In genomic region chr7:45102940-45103585, GRCm38 (mm10) we compare ENCODE assay signal across 8 mouse cellular contexts. TPM values are rescaled to one million over a fixed set of nuclear protein-coding genes. Genes with fewer than 3 reads are reported as not detected.
DNase-seq lines count a peak whose midpoint lies in the region; ATAC-seq and TF ChIP-seq lines count a peak whose summit lies in the region.

No protein-coding gene starts in this region.

- H3K4me1 ChIP-seq in hindbrain, embryonic 10.5 days (replicated peaks) = peaks cover 37% of the 10 kb centered on the region
- H3K4me1 ChIP-seq in hindbrain, embryonic 11.5 days (replicated peaks; ENCODE audit: control insufficient read depth, insufficient read depth, low read length) = no peaks in the 10 kb centered on the region
- H3K4me1 ChIP-seq in embryonic fibroblast, embryonic 13.5 days (ENCODE audit: control insufficient read depth, insufficient read depth, low read length) = no peaks in the 10 kb centered on the region
- peaks cover 17% of the 10 kb centered on the region for H3K4me1 ChIP-seq in kidney, embryonic 14.5 days (ENCODE audit: control insufficient read depth, insufficient read depth, low read length)

- no peaks in the 10 kb centered on the region for H3K27me3 ChIP-seq in hindbrain, embryonic 10.5 days (ENCODE audit: insufficient read depth, poor library complexity, severe bottlenecking)
- H3K27me3 ChIP-seq in hindbrain, embryonic 11.5 days (ENCODE audit: control insufficient read depth, insufficient read depth, low read length) = no peaks in the 10 kb centered on the region
- H3K27me3 ChIP-seq in kidney, embryonic 14.5 days (ENCODE audit: control insufficient read depth, insufficient read depth, low read length) = no peaks in the 10 kb centered on the region

- DNase-seq in hindbrain, embryonic 10.5 days (ENCODE audit: low spot score) = no peak
- DNase-seq in hindbrain, embryonic 11.5 days (ENCODE audit: low spot score) = no peak
- no peak for DNase-seq in right cerebral cortex, postnatal 10 days (ENCODE audit: low spot score in 2 of 2)
- no peak for DNase-seq in cerebellum, adult 11 months
- no peak for DNase-seq in right cerebral cortex, postnatal 14 days

- no peak for TF ChIP-seq CTCF in embryonic fibroblast, embryonic 13.5 days (IDR thresholded peaks at IDR 0.05; ENCODE audit: borderline replicate concordance, insufficient read depth, low read length)

- H3K9ac ChIP-seq in hindbrain, embryonic 11.5 days (ENCODE audit: low read depth, low read length) = no peak overlapping the region
- H3K9ac ChIP-seq in kidney, embryonic 14.5 days (ENCODE audit: low read depth, low read length) = peak overlapping the region; percentile 37

- H3K9me3 ChIP-seq in hindbrain, embryonic 10.5 days = no peaks in the 10 kb centered on the region
- no peaks in the 10 kb centered on the region for H3K9me3 ChIP-seq in hindbrain, embryonic 11.5 days (ENCODE audit: control insufficient read depth, low read length)
- no peaks in the 10 kb centered on the region for H3K9me3 ChIP-seq in kidney, embryonic 14.5 days (ENCODE audit: control insufficient read depth, low read length)

- TF ChIP-seq POLR2A in embryonic fibroblast, embryonic 13.5 days (IDR thresholded peaks at IDR 0.05; ENCODE audit: low read depth, low read length) = no peak

- 81% methylated on average over 9 of the region's 9 CpGs for WGBS in hindbrain, embryonic 10.5 days
- WGBS in hindbrain, embryonic 11.5 days = 78% methylated on average over 9 of the region's 9 CpGs
- 26% methylated on average over 9 of the region's 9 CpGs for WGBS in kidney, embryonic 14.5 days
- WGBS in macrophage (ENCODE audit: missing documents) = 76% methylated on average over 9 of the region's 9 CpGs

- H3K79me2 ChIP-seq in macrophage (ENCODE audit: inconsistent target) = peaks cover 16% of the 10 kb centered on the region; the same call in 1 of the 2 replicates

- no peak for ATAC-seq in hindbrain, embryonic 11.5 days (ENCODE audit: low FRiP score)
- peak; percentile 37; the same call in 1 of the 2 replicates for ATAC-seq in kidney, embryonic 14.5 days (ENCODE audit: low FRiP score, low TSS enrichment)

- H3K36me3 ChIP-seq in hindbrain, embryonic 10.5 days = no peaks in the 10 kb centered on the region
- no peaks in the 10 kb centered on the region for H3K36me3 ChIP-seq in hindbrain, embryonic 11.5 days (ENCODE audit: control insufficient read depth, insufficient read depth, low read length)
- H3K36me3 ChIP-seq in kidney, embryonic 14.5 days (ENCODE audit: control insufficient read depth, insufficient read depth, low read length) = no peaks in the 10 kb centered on the region
- no peaks in the 10 kb centered on the region; the same call in 1 of the 2 replicates for H3K36me3 ChIP-seq in macrophage (ENCODE audit: inconsistent target)

- H3K27ac ChIP-seq in hindbrain, embryonic 10.5 days = peak overlapping the region; percentile 70
- H3K27ac ChIP-seq in hindbrain, embryonic 11.5 days (ENCODE audit: low read depth, low read length) = no peak overlapping the region
- peak overlapping the region; percentile 57 for H3K27ac ChIP-seq in embryonic fibroblast, embryonic 13.5 days (ENCODE audit: insufficient read depth, low read length)
- peak overlapping the region; percentile 93 for H3K27ac ChIP-seq in kidney, embryonic 14.5 days (ENCODE audit: low read depth, low read length)
- peak overlapping the region; percentile 61 for H3K27ac ChIP-seq in macrophage

- H3K4me3 ChIP-seq in hindbrain, embryonic 10.5 days = peak overlapping the region; percentile 11; the same call in 1 of the 2 replicates
- no peak overlapping the region for H3K4me3 ChIP-seq in hindbrain, embryonic 11.5 days (ENCODE audit: low read depth, low read length)
- peak overlapping the region; percentile 12; the same call in 1 of the 2 replicates for H3K4me3 ChIP-seq in embryonic fibroblast, embryonic 13.5 days (ENCODE audit: insufficient read depth, low read length)
- H3K4me3 ChIP-seq in kidney, embryonic 14.5 days (ENCODE audit: low read length) = peak overlapping the region; percentile 36
- peak overlapping the region; percentile 33 for H3K4me3 ChIP-seq in macrophage (ENCODE audit: inconsistent target)

- H3K4me2 ChIP-seq in hindbrain, embryonic 11.5 days (replicated peaks; ENCODE audit: low read depth, low read length) = no peak overlapping the region
- H3K4me2 ChIP-seq in kidney, embryonic 14.5 days (replicated peaks; ENCODE audit: low read depth, low read length) = peak overlapping the region; percentile 44

RNA-seq across cellular contexts. Expression of gene Fcgrt, which starts 0.6 kb away (rescaled TPM):
- 9.9 and 13.1 TPM in 2 replicates for polyA plus RNA-seq in hindbrain, embryonic 10.5 days (2016; fragmentation: Nextera tagmentation; extraction: Ambion mirVana)
- 12.9 and 13.2 TPM in 2 replicates for polyA plus RNA-seq in hindbrain, embryonic 11.5 days (2014; fragmentation: Nextera tagmentation; extraction: Ambion mirVana)
- polyA plus RNA-seq in embryonic fibroblast, embryonic 13.5 days (2011; ENCODE audit: insufficient read length, low read depth, missing spikeins) = 41.5 and 64.3 TPM in 2 replicates
- polyA plus RNA-seq in kidney, embryonic 14.5 days (2014; fragmentation: Nextera tagmentation; extraction: Ambion mirVana) = 48.9 and 67.4 TPM in 2 replicates
- 10 to 100 TPM in 14 of 26 experiments, 1 to 10 TPM in 12; 2.2 to 66.1 (median 11.3) TPM for total RNA-seq in macrophage (2018; cell fraction: chromatin; rRNA removed)
- total RNA-seq in macrophage (2018; cell fraction: cytosol; rRNA removed) = 100 to 1,000 TPM in 13 of 26 experiments, 10 to 100 TPM in 13; 37.8 to 269 (median 128) TPM
- total RNA-seq in macrophage (2018; cell fraction: nucleus; rRNA removed) = 100 to 1,000 TPM in 12 of 26 experiments, 10 to 100 TPM in 14; 41.4 to 267 (median 88.4) TPM
- polyA plus RNA-seq in macrophage (2018) = 84.4 to 284 TPM (median 160 TPM) in 3 replicates

RNA-seq across cellular contexts. Expression of gene Rcn3, which starts 11.0 kb away (rescaled TPM):
- polyA plus RNA-seq in hindbrain, embryonic 10.5 days (2016; fragmentation: Nextera tagmentation; extraction: Ambion mirVana) = 127 and 135 TPM in 2 replicates
- polyA plus RNA-seq in hindbrain, embryonic 11.5 days (2014; fragmentation: Nextera tagmentation; extraction: Ambion mirVana) = 134 and 149 TPM in 2 replicates
- polyA plus RNA-seq in embryonic fibroblast, embryonic 13.5 days (2011; ENCODE audit: insufficient read length, low read depth, missing spikeins) = 439 and 601 TPM in 2 replicates
- 301 and 308 TPM in 2 replicates for polyA plus RNA-seq in kidney, embryonic 14.5 days (2014; fragmentation: Nextera tagmentation; extraction: Ambion mirVana)
- total RNA-seq in macrophage (2018; cell fraction: chromatin; rRNA removed) = 10 to 100 TPM in 1 of 26 experiments, 1 to 10 TPM in 2, under 1 TPM in 5, not detected in 18; 0.66 to 79.3 (median 0.84) TPM
- total RNA-seq in macrophage (2018; cell fraction: cytosol; rRNA removed) = 1 to 10 TPM in 17 of 26 experiments, under 1 TPM in 9; 0.47 to 3.4 (median 1.1) TPM
- total RNA-seq in macrophage (2018; cell fraction: nucleus; rRNA removed) = 10 to 100 TPM in 1 of 26 experiments, 1 to 10 TPM in 3, under 1 TPM in 9, not detected in 13; 0.29 to 14.4 (median 0.74) TPM
- 0.67 to 5.1 TPM (median 3.1 TPM) in 3 replicates for polyA plus RNA-seq in macrophage (2018)

RNA-seq across cellular contexts. Expression of gene Rps11, which starts 21.2 kb away (rescaled TPM):
- polyA plus RNA-seq in hindbrain, embryonic 10.5 days (2016; fragmentation: Nextera tagmentation; extraction: Ambion mirVana) = 1,526 and 1,700 TPM in 2 replicates
- 1,346 and 1,389 TPM in 2 replicates for polyA plus RNA-seq in hindbrain, embryonic 11.5 days (2014; fragmentation: Nextera tagmentation; extraction: Ambion mirVana)
- 1,929 and 1,977 TPM in 2 replicates for polyA plus RNA-seq in embryonic fibroblast, embryonic 13.5 days (2011; ENCODE audit: insufficient read length, low read depth, missing spikeins)
- 1,882 and 1,923 TPM in 2 replicates for polyA plus RNA-seq in kidney, embryonic 14.5 days (2014; fragmentation: Nextera tagmentation; extraction: Ambion mirVana)
- total RNA-seq in macrophage (2018; cell fraction: chromatin; rRNA removed) = 100 to 1,000 TPM in 1 of 26 experiments, 10 to 100 TPM in 25; 12.6 to 209 (median 27.9) TPM
- 1,000 to 10,000 TPM in 12 of 26 experiments, 100 to 1,000 TPM in 14; 469 to 1,924 (median 792) TPM for total RNA-seq in macrophage (2018; cell fraction: cytosol; rRNA removed)
- 100 to 1,000 TPM in 14 of 26 experiments, 10 to 100 TPM in 12; 53.1 to 199 (median 101) TPM for total RNA-seq in macrophage (2018; cell fraction: nucleus; rRNA removed)
- polyA plus RNA-seq in macrophage (2018) = 1,184 to 1,556 TPM (median 1,388 TPM) in 3 replicates

RNA-seq across cellular contexts. Expression of gene Rpl13a, which starts 25.5 kb away (rescaled TPM):
- 1,174 and 1,234 TPM in 2 replicates for polyA plus RNA-seq in hindbrain, embryonic 10.5 days (2016; fragmentation: Nextera tagmentation; extraction: Ambion mirVana)
- 1,145 and 1,168 TPM in 2 replicates for polyA plus RNA-seq in hindbrain, embryonic 11.5 days (2014; fragmentation: Nextera tagmentation; extraction: Ambion mirVana)
- polyA plus RNA-seq in embryonic fibroblast, embryonic 13.5 days (2011; ENCODE audit: insufficient read length, low read depth, missing spikeins) = 3,288 and 3,370 TPM in 2 replicates
- 1,416 and 1,603 TPM in 2 replicates for polyA plus RNA-seq in kidney, embryonic 14.5 days (2014; fragmentation: Nextera tagmentation; extraction: Ambion mirVana)
- 100 to 1,000 TPM in 17 of 26 experiments, 10 to 100 TPM in 9; 38.7 to 450 (median 112) TPM for total RNA-seq in macrophage (2018; cell fraction: chromatin; rRNA removed)
- total RNA-seq in macrophage (2018; cell fraction: cytosol; rRNA removed) = 1,000 to 10,000 TPM in 22 of 26 experiments, 100 to 1,000 TPM in 4; 829 to 2,559 (median 1,296) TPM
- total RNA-seq in macrophage (2018; cell fraction: nucleus; rRNA removed) = 100 to 1,000 TPM; 139 to 424 (median 252) TPM
- 804 to 2,026 TPM (median 1,578 TPM) in 3 replicates for polyA plus RNA-seq in macrophage (2018)

RNA-seq across cellular contexts. Expression of gene Gm45713, which starts 33.0 kb away (rescaled TPM):
- 0.13 and 0.15 TPM in 2 replicates for polyA plus RNA-seq in hindbrain, embryonic 10.5 days (2016; fragmentation: Nextera tagmentation; extraction: Ambion mirVana)
- 0.47 TPM in 1 of 2 replicates, not detected in the other for polyA plus RNA-seq in hindbrain, embryonic 11.5 days (2014; fragmentation: Nextera tagmentation; extraction: Ambion mirVana)
- polyA plus RNA-seq in embryonic fibroblast, embryonic 13.5 days (2011; ENCODE audit: insufficient read length, low read depth, missing spikeins) = 1.8 TPM in 2 replicates
- polyA plus RNA-seq in kidney, embryonic 14.5 days (2014; fragmentation: Nextera tagmentation; extraction: Ambion mirVana) = 0.19 and 0.47 TPM in 2 replicates
- total RNA-seq in macrophage (2018; cell fraction: chromatin; rRNA removed) = not detected
- under 1 TPM in 5 of 26 experiments, not detected in 21; 0.09 to 0.16 (median 0.12) TPM for total RNA-seq in macrophage (2018; cell fraction: cytosol; rRNA removed)
- 1 to 10 TPM in 1 of 26 experiments, not detected in 25; 2.2 TPM for total RNA-seq in macrophage (2018; cell fraction: nucleus; rRNA removed)
- polyA plus RNA-seq in macrophage (2018) = not detected in 3 replicates

Comparison
In these comparisons a context has a peak if more than half of its experiments do, and no peak if none do; other contexts are left out.
1. RNA of gene Rcn3, which starts 11.0 kb away (polyA plus RNA-seq): 439 to 601 TPM in embryonic fibroblast, embryonic 13.5 days, 301 to 308 TPM in kidney, embryonic 14.5 days, 134 to 149 TPM in hindbrain, embryonic 11.5 days and 127 to 135 TPM in hindbrain, embryonic 10.5 days; 0.67 to 5.1 TPM in macrophage; every median in the first group is over 10 times any median in the second.